Mouse (Mus musculus) CH12.LX (cell line): ENCODE data around the gene H2-Oa. TPM values are rescaled to one million over a fixed set of nuclear protein-coding genes. Genes with fewer than 3 reads are reported as not detected.

Experiments
- DNase-seq: peaks from one replicate; pipeline ENCODE4 v3.0.0-alpha.2; 2013; ENCODE audit errors: extremely low read depth
- H3K27ac ChIP-seq: 2 replicates; pipeline ENCODE4 v1.5.1; 2012; ENCODE audit warnings: low read depth, mild to moderate bottlenecking, control low read depth, moderate library complexity; ENCODE audit not compliant: insufficient read depth
- H3K27me3 ChIP-seq: replicated peaks from 2 replicates; pipeline ENCODE3; 2012; ENCODE audit warnings: inconsistent platforms
- H3K36me3 ChIP-seq, 2 experiments: replicated peaks in 1 of 2; 2 replicates each; pipeline versions ENCODE3 to v1.6.1; 2012; ENCODE audit warnings: inconsistent platforms in 1 of 2, low read length in 1 of 2, mild to moderate bottlenecking in 1 of 2, mixed read lengths in 1 of 2, moderate library complexity in 1 of 2; ENCODE audit not compliant: control insufficient read depth in 1 of 2, insufficient read depth in 1 of 2
- H3K4me1 ChIP-seq, 2 experiments: 2 replicates each; pipeline ENCODE4 v1.6.1; 2012; ENCODE audit warnings: inconsistent platforms in 1 of 2, moderate library complexity in 1 of 2; ENCODE audit not compliant: insufficient read depth in 2 of 2, control insufficient read depth in 1 of 2
- H3K4me2 ChIP-seq: 2 replicates; pipeline ENCODE4 v1.6.1; 2012; ENCODE audit warnings: low read depth, mild to moderate bottlenecking, control low read depth; ENCODE audit not compliant: poor library complexity, insufficient read depth, severe bottlenecking
- H3K4me3 ChIP-seq, 3 experiments: fragments of 150-350 bp in 1 of 3; sonication (generic) in 1 of 3; replicated peaks in 1 of 3; 2 replicates each; pipeline versions ENCODE3 to v1.5.1; 2011 to 2012; ENCODE audit warnings: low read depth in 2 of 3, low read length in 2 of 3, mild to moderate bottlenecking in 2 of 3, moderate library complexity in 2 of 3, control low read depth in 1 of 3, improper control_type of control experiment in 1 of 3, inconsistent platforms in 1 of 3, mixed read lengths in 1 of 3; ENCODE audit not compliant: poor library complexity in 1 of 3
- H3K79me2 ChIP-seq: replicated peaks from 2 replicates; pipeline ENCODE4 v1.6.1; 2012; ENCODE audit warnings: mild to moderate bottlenecking, moderate library complexity; ENCODE audit not compliant: control insufficient read depth, poor library complexity, insufficient read depth, severe bottlenecking; ENCODE audit errors: extremely low read depth
- H3K9ac ChIP-seq: 2 replicates; pipeline ENCODE4 v1.6.1; 2012; ENCODE audit warnings: low read depth, mild to moderate bottlenecking, control low read depth, moderate library complexity; ENCODE audit not compliant: insufficient read depth
- H3K9me3 ChIP-seq: replicated peaks from 2 replicates; pipeline ENCODE3; 2012; ENCODE audit warnings: low read length, inconsistent platforms, mixed read lengths
- BHLHE40 ChIP-seq: IDR thresholded peaks from 2 replicates; pipeline ENCODE4 v1.6.1; 2011; ENCODE audit warnings: mild to moderate bottlenecking, low read depth, low read length, improper control_type of control experiment
- CHD1 ChIP-seq: IDR thresholded peaks from 2 replicates; pipeline ENCODE4 v1.6.1; 2012; ENCODE audit warnings: low read depth, low read length, improper control_type of control experiment, inconsistent platforms
- CHD2 ChIP-seq: IDR thresholded peaks from 2 replicates; pipeline ENCODE4 v1.6.1; 2011; ENCODE audit warnings: low read length, improper control_type of control experiment
- CTCF ChIP-seq, 2 experiments: IDR thresholded peaks in 1 of 2; conservative IDR thresholded peaks in 1 of 2; 2 replicates each; pipeline ENCODE4 v1.5.1; 2011 to 2012; ENCODE audit warnings: low read depth in 2 of 2, low read length in 2 of 2, improper control_type of control experiment in 1 of 2, inconsistent platforms in 1 of 2, mild to moderate bottlenecking in 1 of 2, moderate library complexity in 1 of 2
- ELF1 ChIP-seq: IDR thresholded peaks from 2 replicates; pipeline ENCODE4 v1.6.1; 2014; ENCODE audit warnings: low read depth, mild to moderate bottlenecking, inconsistent platforms, low read length, improper control_type of control experiment
- GABPA ChIP-seq: IDR thresholded peaks from 2 replicates; pipeline ENCODE4 v1.6.1; 2012; ENCODE audit warnings: low read depth, low read length, improper control_type of control experiment, inconsistent platforms; ENCODE audit not compliant: insufficient replicate concordance
- IRF4 ChIP-seq: IDR thresholded peaks from 2 replicates; pipeline ENCODE4 v1.6.1; 2014; ENCODE audit warnings: low read depth, mild to moderate bottlenecking, inconsistent platforms, low read length, improper control_type of control experiment
- JUN ChIP-seq: IDR thresholded peaks from 2 replicates; pipeline ENCODE4 v1.6.1; 2011; ENCODE audit warnings: low read depth, mild to moderate bottlenecking, low read length, improper control_type of control experiment, moderate library complexity; ENCODE audit not compliant: insufficient read depth
- JUND ChIP-seq: conservative IDR thresholded peaks from 2 replicates; pipeline ENCODE4 v1.6.1; 2011; ENCODE audit warnings: low read depth, low read length, improper control_type of control experiment
- KAT2A ChIP-seq: IDR thresholded peaks from 2 replicates; pipeline ENCODE4 v1.6.1; 2012; ENCODE audit warnings: low read length, improper control_type of control experiment, inconsistent platforms; ENCODE audit not compliant: insufficient replicate concordance
- MAFK ChIP-seq: IDR thresholded peaks from 2 replicates; pipeline ENCODE4 v1.6.1; 2011; ENCODE audit warnings: low read length, improper control_type of control experiment; ENCODE audit not compliant: insufficient replicate concordance
- MAX ChIP-seq: IDR thresholded peaks from 2 replicates; pipeline ENCODE4 v1.6.1; 2011; ENCODE audit warnings: low read length, improper control_type of control experiment
- MEF2A ChIP-seq: IDR thresholded peaks from 2 replicates; pipeline ENCODE4 v1.6.1; 2014; ENCODE audit warnings: low read depth, mild to moderate bottlenecking, inconsistent platforms, low read length, improper control_type of control experiment, borderline replicate concordance
- MXI1 ChIP-seq: IDR thresholded peaks from 2 replicates; pipeline ENCODE4 v1.6.1; 2011; ENCODE audit warnings: mild to moderate bottlenecking, low read depth, low read length, improper control_type of control experiment
- MYC ChIP-seq: IDR thresholded peaks from 2 replicates; pipeline ENCODE4 v1.6.1; 2011; ENCODE audit warnings: low read depth, mild to moderate bottlenecking, improper control_type of control experiment, low read length
- NELFE ChIP-seq: IDR thresholded peaks from 2 replicates; pipeline ENCODE4 v1.6.1; 2011; ENCODE audit warnings: low read depth, low read length, improper control_type of control experiment
- NRF1 ChIP-seq: IDR thresholded peaks from 2 replicates; pipeline ENCODE4 v1.6.1; 2014; ENCODE audit warnings: low read depth, mild to moderate bottlenecking, inconsistent platforms, low read length, improper control_type of control experiment, moderate library complexity
- PAX5 ChIP-seq: IDR thresholded peaks from 2 replicates; pipeline ENCODE4 v1.6.1; 2012; ENCODE audit warnings: low read length, inconsistent platforms, mixed read lengths
- POLR2A ChIP-seq: IDR thresholded peaks from 2 replicates; pipeline ENCODE4 v1.6.1; 2011; ENCODE audit warnings: low read depth, mild to moderate bottlenecking, improper control_type of control experiment, low read length
- RCOR1 ChIP-seq: conservative IDR thresholded peaks from 2 replicates; pipeline ENCODE4 v1.6.1; 2012; ENCODE audit warnings: low read depth, mild to moderate bottlenecking, inconsistent platforms, low read length, improper control_type of control experiment
- SIN3A ChIP-seq: IDR thresholded peaks from 2 replicates; pipeline ENCODE4 v1.6.1; 2012; ENCODE audit warnings: low read length, improper control_type of control experiment, inconsistent platforms
- SMC3 ChIP-seq: IDR thresholded peaks from 2 replicates; pipeline ENCODE4 v1.6.1; 2011; ENCODE audit warnings: low read depth, low read length, improper control_type of control experiment
- TCF12 ChIP-seq: IDR thresholded peaks from 2 replicates; pipeline ENCODE4 v1.6.1; 2014; ENCODE audit warnings: low read depth, mild to moderate bottlenecking, inconsistent platforms, low read length, improper control_type of control experiment
- UBTF ChIP-seq: IDR thresholded peaks from 2 replicates; pipeline ENCODE4 v1.6.1; 2012; ENCODE audit warnings: low read depth, mild to moderate bottlenecking, inconsistent platforms, low read length, improper control_type of control experiment, moderate library complexity
- USF2 ChIP-seq: conservative IDR thresholded peaks from 2 replicates; pipeline ENCODE4 v1.6.1; 2011; ENCODE audit warnings: low read depth, low read length, improper control_type of control experiment
- ZC3H11A ChIP-seq: IDR thresholded peaks from 2 replicates; pipeline ENCODE4 v1.6.1; 2012; ENCODE audit warnings: low read depth, mild to moderate bottlenecking, inconsistent platforms, low read length, improper control_type of control experiment
- ZMIZ1 ChIP-seq: IDR thresholded peaks from 2 replicates; pipeline ENCODE4 v1.6.1; 2012; ENCODE audit warnings: low read depth, mild to moderate bottlenecking, inconsistent platforms, low read length, improper control_type of control experiment
- dilution Hi-C: fragments of 300-500 bp; cut with MboI; formaldehyde crosslinking; loops from 2 replicates; pipeline ENCODE4 v1.14.3; 2020; ENCODE audit warnings: low sequenced_read_pairs; ENCODE audit not compliant: extremely low pct_unique_long_range_greater_than_20kb, extremely low pct_ligation_motif_present
- in situ Hi-C: fragments of 300-500 bp; cut with MboI; formaldehyde crosslinking; loops from 3 replicates; pipeline ENCODE4 v1.14.3; 2019; ENCODE audit warnings: low sequenced_read_pairs, low pct_ligation_motif_present, low pct_unique_long_range_greater_than_20kb, mixed read lengths
- polyA plus RNA-seq: library from polyadenylated mRNA; unstranded; fragments of >175 nt; gene quantifications from 2 replicates; pipeline ENCODE4 v1.2.1, GENCODE M21; 2012; ENCODE audit warnings: low read depth; ENCODE audit not compliant: insufficient read length
- total RNA-seq, 2 experiments: library from RNA; depleted of rRNA; stranded (reverse); fragments of 300-350 nt in 1 of 2; fragments of >200 nt in 1 of 2; gene quantifications; 2 replicates each; pipeline ENCODE4 v1.2.3; 2012 to 2014

The H2-Oa gene
- total and polyA plus RNA-seq, 3 experiments, result 21.5 to 42.7 (median 40.4) TPM

DNA sequence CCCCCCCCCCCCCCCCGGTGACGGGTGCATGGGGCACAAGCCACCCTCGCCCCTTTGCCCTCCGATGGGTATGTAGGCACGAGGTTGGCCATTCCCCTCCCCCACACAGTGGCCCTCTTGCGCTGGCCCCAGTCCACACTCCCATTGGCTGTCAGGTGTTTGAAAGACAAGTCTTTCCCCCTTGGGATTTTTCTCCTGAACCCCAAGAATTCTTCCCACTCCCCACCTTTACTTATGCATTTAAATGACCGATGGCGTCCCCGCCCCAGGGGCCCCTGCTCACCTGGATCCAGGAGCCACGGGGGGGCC lies 29.7 kb downstream of the H2-Oa start:
- DNase-seq, result peak; percentile 80
- H3K27ac ChIP-seq, result peak overlapping the region; percentile 98
- H3K9me3 ChIP-seq, result no peaks in the 10 kb centered on the region
- peaks cover 20 to 33% of the 10 kb centered on the region in 2 experiments for H3K36me3 ChIP-seq
- H3K4me2 ChIP-seq, result 0 out of 2 replicates have a peak overlapping the region, but pooled peaks have one; percentile 14
- no peaks in the 10 kb centered on the region for H3K27me3 ChIP-seq
- H3K9ac ChIP-seq, result peak overlapping the region; percentile 99
- dilution Hi-C loops, result no loop called here
- in situ Hi-C loops, result no loop called here
- H3K79me2 ChIP-seq, result peaks cover 34% of the 10 kb centered on the region
- TF ChIP-seq CTCF (conservative IDR thresholded peaks at IDR 0.05 in 1 of 2, IDR thresholded peaks at IDR 0.05 in 1 of 2; ENCODE audit: low read depth in 2 of 2, low read length in 2 of 2) (no peak), PAX5 (no peak), MYC (peak; percentile 6; the same call in 1 of the 2 replicates), NRF1 (no peak), RCOR1 (no peak; the same call in 1 of the 2 replicates), GABPA (no peak), MAX (no peak), MXI1 (0 out of 2 replicates have a peak, but pooled peaks have one; percentile 5), CHD2 (no peak; the same call in 1 of the 2 replicates), MAFK (peak; percentile 21; the same call in 1 of the 2 replicates), MEF2A (0 out of 2 replicates have a peak, but pooled peaks have one; percentile 6), NELFE (peak; percentile 15; the same call in 1 of the 2 replicates), ZMIZ1 (no peak; the same call in 1 of the 2 replicates), IRF4 (no peak), ELF1 (no peak), SIN3A (0 out of 2 replicates have a peak, but pooled peaks have one; percentile 42)
- TF ChIP-seq, all 38 proteins: peak for 6
- Histone ChIP-seq H3K4me3 (peak overlapping the region; percentile 76 to 100 (median 88)), H3K4me1 (peaks cover 3 to 25% of the 10 kb centered on the region in 2 experiments)

DNA sequence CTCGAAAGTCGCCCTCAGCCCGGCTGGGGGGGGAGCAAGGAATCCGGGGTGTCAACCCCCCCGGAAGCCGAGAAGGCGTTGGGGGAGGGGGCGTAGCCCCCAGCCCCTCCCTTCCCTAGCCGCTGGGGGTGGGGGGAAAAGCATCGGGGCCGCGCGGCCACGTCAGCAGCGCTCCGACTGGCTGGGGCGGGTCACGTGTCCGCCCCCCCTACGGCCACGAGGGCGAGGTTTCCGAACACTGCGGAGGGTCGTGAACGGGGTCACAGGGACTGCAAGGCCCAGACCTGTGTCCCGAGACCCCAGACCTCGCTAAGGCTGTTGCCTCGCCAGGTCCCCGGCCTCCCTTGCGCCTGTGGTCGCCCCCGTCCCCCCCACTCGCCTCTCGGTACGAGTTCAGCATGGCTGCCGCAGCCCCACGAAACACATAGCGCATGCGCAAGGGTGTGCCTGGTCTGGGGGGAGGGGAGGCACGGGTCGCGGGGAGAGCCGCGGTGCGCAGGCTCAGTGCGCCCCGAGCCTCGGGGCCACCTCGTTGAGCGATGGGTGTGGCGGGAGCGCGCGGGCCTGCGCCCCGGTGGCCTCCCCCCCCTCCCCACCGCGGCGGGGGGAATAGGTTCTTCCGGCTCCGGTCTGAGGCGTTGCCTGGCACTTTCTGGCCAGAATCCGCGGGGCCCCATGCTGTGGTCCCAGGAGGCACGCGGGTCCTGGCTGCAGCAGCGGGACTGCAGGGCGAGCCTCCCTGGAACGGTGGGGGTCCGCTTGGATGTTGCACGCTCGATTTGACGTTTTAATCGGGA lies 30.2 kb downstream of the H2-Oa start, which contains the start of gene Brd2:
Gene Brd2 (minus strand): TSS at position 447 of the 797 bp plus-strand sequence.
- peak within 1 kb of the TSS; percentile 98 for H3K27ac ChIP-seq
- H3K4me2 ChIP-seq, result peak within 1 kb of the TSS; percentile 64
- H3K79me2 ChIP-seq, result peaks cover 28% of the 10 kb centered on the region
- dilution Hi-C loops, result no loop called here
- H3K9ac ChIP-seq, result peak within 1 kb of the TSS; percentile 99
- DNase-seq, result peak; percentile 96
- H3K4me3 ChIP-seq, result peak within 1 kb of the TSS; percentile 87 to 100 (median 88)
- peaks cover 15 to 30% of the 10 kb centered on the region in 2 experiments for H3K36me3 ChIP-seq
- in situ Hi-C loops, result no loop called here
- H3K4me1 ChIP-seq, result peaks cover 8 to 31% of the 10 kb centered on the region in 2 experiments
- H3K9me3 ChIP-seq, result no peaks in the 10 kb centered on the region
- no peaks in the 10 kb centered on the region for H3K27me3 ChIP-seq
- TF ChIP-seq USF2 (peak; percentile 92), NELFE (peak; percentile 74), KAT2A (peak; percentile 69; the same call in 1 of the 2 replicates), JUN (no peak), MXI1 (peak; percentile 92), PAX5 (no peak), CHD1 (no peak; the same call in 1 of the 2 replicates), JUND (no peak), SIN3A (peak; percentile 75), MAX (peak; percentile 94), NRF1 (peak; percentile 98), ZC3H11A (no peak), POLR2A (peak; percentile 85), CHD2 (peak; percentile 90), IRF4 (peak; percentile 36; the same call in 1 of the 2 replicates), BHLHE40 (peak; percentile 77), MYC (peak; percentile 89), TCF12 (peak; percentile 86), MAFK (no peak), RCOR1 (0 out of 2 replicates have a peak, but pooled peaks have one; percentile 56), SMC3 (no peak), GABPA (no peak; the same call in 1 of the 2 replicates), UBTF (peak; percentile 81; the same call in 1 of the 2 replicates), ELF1 (peak; percentile 86)
